Mouse (Mus musculus) stomach, embryonic 14.5 days (tissue): ENCODE results near the gene Ccl12. TPM values are rescaled to one million over a fixed set of nuclear protein-coding genes. Genes with fewer than 3 reads are reported as not detected.

Source experiments
- ATAC-seq: fragments of 200-750 bp; cut with Nextera tagmentation; 2 replicates; pipeline ENCODE4 v1.8.0; 2017; ENCODE audit warnings: low read depth, moderate TSS enrichment; ENCODE audit not compliant: insufficient number of reproducible peaks, insufficient read depth, low FRiP score
- H3K27ac ChIP-seq: fragments of 300-500 bp; sonication (generic); 2 replicates; pipeline ENCODE4 v1.5.1; 2014; ENCODE audit warnings: mild to moderate bottlenecking, low read length, moderate library complexity, mixed read lengths
- H3K27me3 ChIP-seq: fragments of 300-500 bp; sonication (generic); 2 replicates; pipeline ENCODE4 v1.6.1; 2014; ENCODE audit warnings: low read length, control low read depth, mixed read lengths; ENCODE audit not compliant: control insufficient read depth, insufficient read depth
- H3K36me3 ChIP-seq: fragments of 300-500 bp; sonication (generic); 2 replicates; pipeline ENCODE4 v1.6.1; 2014; ENCODE audit warnings: mild to moderate bottlenecking, control low read depth, low read length, moderate library complexity, mixed read lengths; ENCODE audit not compliant: control insufficient read depth, insufficient read depth
- H3K4me1 ChIP-seq: fragments of 300-500 bp; sonication (generic); 2 replicates; pipeline ENCODE4 v1.6.1; 2014; ENCODE audit warnings: low read length, control low read depth, mixed read lengths; ENCODE audit not compliant: control insufficient read depth, insufficient read depth
- H3K4me2 ChIP-seq: fragments of 300-500 bp; sonication (generic); replicated peaks from 2 replicates; pipeline ENCODE4 v1.6.1; 2014; ENCODE audit warnings: low read depth, low read length, control low read depth
- H3K4me3 ChIP-seq: fragments of 300-500 bp; sonication (generic); 2 replicates; pipeline ENCODE4 v1.5.1; 2014; ENCODE audit warnings: low read depth, low read length, control low read depth
- H3K9ac ChIP-seq: fragments of 300-500 bp; sonication (generic); replicated peaks from 2 replicates; pipeline ENCODE4 v1.6.1; 2014; ENCODE audit warnings: low read depth, mild to moderate bottlenecking, control low read depth, low read length, moderate library complexity, mixed read lengths
- H3K9me3 ChIP-seq: fragments of 300-500 bp; sonication (generic); 2 replicates; pipeline ENCODE4 v1.6.1; 2016; ENCODE audit warnings: low read depth, low read length, control low read depth; ENCODE audit not compliant: control insufficient read depth
- WGBS: fragments of 180-500 bp; shearing (Covaris S2); extraction: QIAGEN DNeasy Blood & Tissue Kit; methylation state at CpG from one replicate; pipeline ENCODE4 v1.1.7; 2014; 5-methylcytosine and 5-hydroxymethylcytosine counted together
- polyA plus RNA-seq: library from polyadenylated mRNA; unstranded; fragments of >200 nt; fragmentation: Nextera tagmentation; extraction: Ambion mirVana; gene quantifications from 2 replicates; pipeline ENCODE4 v1.2.1, GENCODE M21; 2014

The Ccl12 gene
- polyA plus RNA-seq, 1 experiment from 2014 or later: 5.7 TPM

DNA sequence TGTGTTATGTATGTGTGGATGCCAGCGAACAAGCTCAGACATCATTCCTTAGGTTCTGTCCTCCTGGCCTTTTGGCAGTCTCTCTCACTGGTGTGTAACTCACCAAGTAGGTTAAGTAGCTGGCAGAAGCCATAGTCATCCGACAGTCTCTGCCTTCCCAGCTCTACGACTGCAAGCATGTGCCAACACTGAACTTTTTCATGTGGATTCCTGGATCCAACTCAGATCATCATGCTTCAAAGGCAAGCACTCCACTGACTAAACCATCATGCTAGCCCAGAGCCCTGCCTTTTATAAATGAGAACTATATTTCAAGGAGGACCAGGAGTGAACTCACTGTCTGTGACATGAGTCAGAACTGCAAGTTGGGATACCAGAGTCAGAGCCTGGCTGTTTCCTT is 28.0 kb upstream of the Ccl12 start:
- Histone ChIP-seq H3K27me3 (no peaks in the 10 kb centered on the region), H3K4me2 (no peak overlapping the region), H3K4me1 (no peaks in the 10 kb centered on the region), H3K9ac (no peak overlapping the region), H3K9me3 (no peaks in the 10 kb centered on the region), H3K36me3 (no peaks in the 10 kb centered on the region), H3K4me3 (no peak overlapping the region), H3K27ac (no peak overlapping the region)
- ATAC-seq: no peak
- WGBS: 86% methylated on average over 3 of the region's 3 CpGs

DNA sequence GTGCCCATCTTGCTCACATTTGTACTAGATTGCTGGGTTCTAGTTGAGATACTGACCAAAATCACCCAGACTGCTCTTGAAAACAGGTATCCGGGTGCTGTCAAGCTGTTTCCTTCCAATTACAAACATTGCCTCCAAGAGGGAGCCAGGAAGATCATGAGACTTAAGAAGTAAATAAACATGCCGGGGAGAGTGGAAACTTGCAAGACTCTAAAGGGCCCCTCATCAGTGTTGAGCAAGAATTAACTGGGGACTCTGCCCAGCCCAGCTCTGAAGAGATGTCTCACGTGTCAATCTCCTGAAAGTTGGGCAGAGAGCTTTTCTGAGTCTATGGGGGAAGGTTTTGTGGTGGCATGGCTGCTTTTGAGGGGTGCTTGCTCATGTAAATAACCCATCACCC is 24.6 kb upstream of the Ccl12 start:
- Histone ChIP-seq H3K4me1 (no peaks in the 10 kb centered on the region), H3K4me3 (no peak overlapping the region), H3K27me3 (no peaks in the 10 kb centered on the region), H3K9me3 (no peaks in the 10 kb centered on the region), H3K9ac (no peak overlapping the region), H3K4me2 (no peak overlapping the region), H3K36me3 (no peaks in the 10 kb centered on the region), H3K27ac (no peak overlapping the region)
- WGBS: 52% methylated on average over 3 of the region's 3 CpGs
- ATAC-seq: no peak

DNA sequence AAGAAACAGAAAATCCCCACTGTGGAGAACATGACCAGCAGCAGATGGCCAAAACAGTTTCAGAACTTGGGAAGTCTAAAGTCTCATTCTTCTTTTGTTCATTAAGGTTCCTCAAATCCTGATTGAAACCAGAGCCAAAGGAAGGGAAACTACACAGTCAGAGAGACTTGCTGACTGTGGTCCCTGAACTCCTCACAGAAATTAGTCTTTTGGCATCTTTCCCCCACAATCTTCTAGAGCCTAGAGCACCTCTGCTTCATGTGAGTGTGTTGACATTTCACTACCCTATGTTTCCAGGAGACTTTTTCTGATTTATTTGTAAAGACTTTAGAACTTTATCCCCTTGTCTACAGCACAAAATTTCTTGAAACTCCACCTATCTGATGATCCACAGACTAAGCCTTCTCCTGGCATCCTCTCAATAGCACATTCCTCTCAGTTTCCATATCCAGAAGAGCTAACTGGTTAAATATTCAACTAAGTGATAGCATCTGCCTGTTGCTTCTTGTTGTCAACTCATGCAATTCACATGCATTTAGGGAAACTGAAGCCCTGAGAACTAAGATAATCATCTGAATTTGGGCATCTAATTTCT is 23.4 kb upstream of the Ccl12 start:
- Histone ChIP-seq H3K4me1 (no peaks in the 10 kb centered on the region), H3K36me3 (no peaks in the 10 kb centered on the region), H3K4me3 (no peak overlapping the region), H3K9ac (no peak overlapping the region), H3K27ac (no peak overlapping the region; the same call in 1 of the 2 replicates), H3K4me2 (no peak overlapping the region), H3K9me3 (no peaks in the 10 kb centered on the region), H3K27me3 (no peaks in the 10 kb centered on the region)
- no peak for ATAC-seq

DNA sequence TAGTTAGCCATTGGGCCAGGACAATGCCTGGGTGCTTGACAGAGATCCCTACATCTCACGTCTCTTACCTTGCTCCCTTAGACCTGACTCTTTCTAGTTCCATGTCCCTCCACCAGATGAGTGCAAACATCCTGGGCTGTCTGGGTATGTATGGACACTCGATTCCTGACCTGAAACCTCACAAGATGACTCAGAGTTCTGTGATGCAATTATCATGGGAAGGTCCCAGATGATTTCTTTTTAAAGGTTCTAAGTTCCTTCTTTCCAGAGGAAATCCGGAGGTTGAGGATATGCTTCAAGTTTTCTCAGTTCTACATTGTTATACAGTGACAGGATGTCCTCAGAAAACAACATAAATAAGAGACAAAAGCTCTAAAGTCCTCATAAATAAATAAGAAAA is 20.8 kb upstream of the Ccl12 start:
- Histone ChIP-seq H3K9me3 (no peaks in the 10 kb centered on the region), H3K27me3 (no peaks in the 10 kb centered on the region), H3K27ac (no peak overlapping the region), H3K9ac (no peak overlapping the region), H3K4me2 (no peak overlapping the region), H3K36me3 (no peaks in the 10 kb centered on the region), H3K4me3 (no peak overlapping the region), H3K4me1 (no peaks in the 10 kb centered on the region)
- no peak for ATAC-seq
- WGBS: 72% methylated on average over 3 of the region's 3 CpGs

DNA sequence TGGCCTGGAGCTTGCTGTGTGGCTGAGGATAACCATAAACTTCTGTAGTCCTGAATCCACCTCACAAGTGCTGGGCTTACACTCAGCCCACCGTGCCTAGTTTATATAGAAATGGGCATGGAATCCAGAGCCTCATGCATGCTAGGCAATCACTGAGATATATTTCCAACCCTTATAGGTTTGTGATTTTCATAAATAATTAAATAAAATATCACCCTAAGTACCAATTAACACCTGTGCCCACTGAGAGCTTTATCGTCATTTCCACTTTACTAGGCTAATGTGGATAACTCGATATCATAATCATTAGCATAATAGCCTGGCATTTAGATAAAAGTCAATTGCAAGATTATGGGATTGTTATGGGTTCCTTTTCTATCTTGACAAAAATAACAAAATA is 17.3 kb upstream of the Ccl12 start:
- H3K27ac ChIP-seq: no peak overlapping the region
- WGBS: 91% methylated on average over 3 of the region's 3 CpGs
- H3K4me2 ChIP-seq: no peak overlapping the region
- ATAC-seq: no peak
- H3K4me1 ChIP-seq: no peaks in the 10 kb centered on the region
- no peak overlapping the region for H3K9ac ChIP-seq
- H3K9me3 ChIP-seq: no peaks in the 10 kb centered on the region
- H3K4me3 ChIP-seq: no peak overlapping the region
- H3K36me3 ChIP-seq: no peaks in the 10 kb centered on the region
- H3K27me3 ChIP-seq: no peaks in the 10 kb centered on the region

DNA sequence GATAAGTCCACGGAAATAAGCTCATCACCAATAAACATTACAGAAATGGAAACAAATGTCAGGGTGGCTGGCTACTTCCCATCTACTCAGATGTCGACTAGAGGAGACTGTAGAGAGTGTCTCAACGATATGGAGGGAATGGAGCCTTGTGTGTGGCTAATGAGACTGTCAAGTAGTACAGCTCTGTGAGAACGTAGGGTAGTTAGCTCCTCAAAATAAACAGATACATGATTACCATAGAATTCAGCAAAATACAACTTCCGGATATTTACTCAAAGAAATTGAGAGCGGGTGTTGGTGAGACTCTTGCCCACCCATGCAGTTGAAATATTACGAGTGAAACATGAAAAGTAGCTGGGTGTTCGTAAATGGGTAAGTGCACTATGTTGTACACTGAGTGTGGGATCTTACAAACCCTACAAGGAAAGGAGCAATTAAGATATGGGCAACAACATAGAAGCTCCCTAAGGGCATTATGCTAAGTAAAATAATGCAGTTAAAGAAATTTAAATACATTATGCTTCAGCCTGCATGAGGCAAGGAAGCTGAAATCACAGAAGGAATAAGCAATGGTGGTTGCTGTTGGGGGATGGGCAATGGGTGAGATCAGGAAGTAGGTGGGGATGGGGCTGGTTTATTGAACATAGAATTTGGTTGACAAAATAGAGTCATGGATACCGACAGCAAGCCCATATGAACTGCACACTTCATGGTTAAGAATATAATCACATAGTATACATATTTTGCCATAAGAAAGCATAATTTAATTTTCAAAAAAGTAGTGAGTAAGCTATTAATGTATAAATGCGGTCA is 1.9 kb upstream of the Ccl12 start:
- no peak for ATAC-seq
- Histone ChIP-seq H3K4me2 (no peak overlapping the region), H3K27ac (peak overlapping the region; percentile 53; the same call in 1 of the 2 replicates), H3K27me3 (no peaks in the 10 kb centered on the region), H3K4me3 (no peak overlapping the region), H3K9ac (no peak overlapping the region), H3K4me1 (no peaks in the 10 kb centered on the region), H3K9me3 (no peaks in the 10 kb centered on the region), H3K36me3 (no peaks in the 10 kb centered on the region)
- WGBS: 61% methylated on average over 10 of the region's 10 CpGs

DNA sequence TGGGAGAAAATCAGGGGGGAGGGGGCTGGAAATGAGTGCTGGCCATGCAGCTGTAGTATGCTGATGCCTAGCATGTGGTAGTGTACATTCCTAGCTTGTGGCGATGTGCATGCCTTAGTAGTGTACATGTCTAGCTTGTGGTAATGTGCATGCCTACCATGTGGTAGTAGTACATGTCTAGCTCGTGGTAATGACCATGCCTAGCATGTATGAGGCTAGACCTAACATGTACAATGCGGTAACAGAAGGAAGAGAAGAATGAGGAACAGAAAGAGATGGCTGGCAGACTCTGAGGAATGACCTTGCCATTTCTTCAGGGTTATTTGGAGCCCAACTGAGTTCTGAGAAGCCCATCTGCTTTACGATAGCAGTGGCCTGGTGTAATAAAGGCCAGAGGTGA is 558 bp upstream of the Ccl12 start:
- Histone ChIP-seq H3K4me1 (no peaks in the 10 kb centered on the region), H3K36me3 (no peaks in the 10 kb centered on the region), H3K4me2 (no peak overlapping the region), H3K27me3 (no peaks in the 10 kb centered on the region), H3K4me3 (no peak overlapping the region), H3K9ac (no peak overlapping the region), H3K9me3 (no peaks in the 10 kb centered on the region), H3K27ac (no peak overlapping the region)
- no peak for ATAC-seq
- 81% methylated on average over 4 of the region's 4 CpGs for WGBS

GRCm38 (mm10) chr11:82109611-82110010 is 8.0 kb downstream of the Ccl12 start:
- no peak overlapping the region for H3K27ac ChIP-seq
- ATAC-seq: no peak
- H3K9ac ChIP-seq: no peak overlapping the region
- H3K4me1 ChIP-seq: no peaks in the 10 kb centered on the region
- no peaks in the 10 kb centered on the region for H3K9me3 ChIP-seq
- no peak overlapping the region for H3K4me3 ChIP-seq
- no peaks in the 10 kb centered on the region for H3K27me3 ChIP-seq
- no peak overlapping the region for H3K4me2 ChIP-seq
- H3K36me3 ChIP-seq: no peaks in the 10 kb centered on the region
